Mouse (Mus musculus) embryo, embryonic 10.5 days (tissue): ENCODE data around the gene Capn6.
A peak's percentile ranks its signal among the peaks of the same experiment; 100 is the strongest.

ENCODE experiments used
- DNase-seq: peaks from one replicate; pipeline ENCODE4 v3.0.0-alpha.2; 2015; ENCODE audit warnings: low spot score

Capn6 gene

GRCm38 (mm10) chrX:143827212-143827611 lies at the start of gene Capn6:
Gene Capn6, minus strand, starts transcription at chrX:143827414.
- peak; percentile 65 for DNase-seq

- no peak for DNase-seq
Observed at GRCm38 (mm10) chrX:143867129-143867664, 40.0 kb upstream of the Capn6 start.

GRCm38 (mm10) chrX:143851351-143851750 lies 24.1 kb upstream of the Capn6 start:
- DNase-seq = peak; percentile 28

GRCm38 (mm10) chrX:143849969-143850368 lies 22.8 kb upstream of the Capn6 start:
- no peak for DNase-seq

GRCm38 (mm10) chrX:143846637-143847036 lies 19.4 kb upstream of the Capn6 start:
- no peak for DNase-seq

- DNase-seq = no peak
Observed at GRCm38 (mm10) chrX:143826521-143826920, 693 bp downstream of the Capn6 start.

- no peak for DNase-seq
Observed at GRCm38 (mm10) chrX:143818961-143819360, 8.3 kb downstream of the Capn6 start.

- DNase-seq = no peak
Observed at GRCm38 (mm10) chrX:143815948-143816347, 11.3 kb downstream of the Capn6 start.

- DNase-seq = no peak
Observed at GRCm38 (mm10) chrX:143762556-143762955, 64.7 kb downstream of the Capn6 start.
